Mouse (Mus musculus): ENCODE results near the gene Trhr2. TPM values are rescaled to one million over a fixed set of nuclear protein-coding genes. Genes with fewer than 3 reads are reported as not detected.
"Not testable (repeated sequence)": the region's sequence is repeated elsewhere in the genome, so short reads cannot be mapped to it uniquely, and the experiment has no call there.

The Trhr2 gene
- total RNA-seq, 4 experiments from 2014 or later = not detected

DNA sequence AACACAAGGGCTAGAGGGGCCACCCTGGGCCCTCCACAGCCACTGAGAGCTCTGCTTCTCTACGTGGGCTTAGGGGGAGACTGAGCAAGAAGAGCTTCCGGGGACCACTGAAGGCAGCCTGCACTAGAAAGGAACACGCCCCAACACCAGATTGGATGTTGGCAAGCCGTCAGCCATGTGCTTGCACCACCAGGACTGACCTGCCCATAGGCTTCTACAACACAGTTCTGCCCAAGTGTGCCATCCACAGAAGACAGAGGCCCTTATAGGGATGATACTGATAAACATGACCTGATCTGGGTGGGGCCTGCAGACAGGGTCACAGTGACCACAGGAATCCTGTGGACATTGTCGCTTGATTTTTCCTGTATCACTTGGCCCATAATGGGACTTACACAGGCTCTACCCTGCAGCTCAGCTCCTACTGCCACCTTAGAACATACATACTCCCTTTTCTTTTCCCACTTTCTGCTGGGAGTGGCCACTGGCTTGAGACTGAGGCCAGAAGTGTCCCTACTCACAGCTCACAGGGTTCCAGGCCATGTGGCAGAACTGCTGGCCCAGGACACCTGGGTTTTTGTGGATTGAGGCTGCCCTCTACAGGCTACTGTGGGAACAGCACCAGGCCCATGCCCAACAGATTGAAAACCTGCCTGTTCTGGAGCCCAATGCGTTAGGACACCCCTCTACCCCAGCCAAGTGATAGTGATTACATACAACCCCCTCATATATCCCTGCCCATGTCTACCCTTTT, 27.6 kb downstream of the Trhr2 start:
- DNase-seq (ENCODE audit: low spot score) = peak; percentile 88

DNA sequence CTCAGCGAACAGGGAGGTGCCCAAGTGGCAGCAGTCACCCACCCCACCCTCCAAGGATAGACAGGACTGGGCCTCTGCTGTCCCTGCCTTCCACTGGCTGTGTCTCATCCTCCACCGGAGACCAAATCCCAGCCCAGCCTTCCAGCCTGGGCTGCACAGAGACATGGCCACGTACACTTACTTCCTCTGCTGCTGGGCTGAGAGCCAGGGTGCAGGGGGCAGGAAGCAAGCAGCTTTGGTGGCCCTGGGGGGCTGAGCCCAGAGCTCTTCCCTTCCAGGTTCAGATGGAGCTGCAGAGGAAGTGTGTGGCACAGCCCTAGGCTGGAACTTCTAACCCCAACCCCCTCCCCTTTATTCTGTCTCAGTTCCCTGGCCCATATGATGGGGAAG, 29.4 kb downstream of the Trhr2 start:
- peak; percentile 73 for DNase-seq (ENCODE audit: low spot score)

DNA sequence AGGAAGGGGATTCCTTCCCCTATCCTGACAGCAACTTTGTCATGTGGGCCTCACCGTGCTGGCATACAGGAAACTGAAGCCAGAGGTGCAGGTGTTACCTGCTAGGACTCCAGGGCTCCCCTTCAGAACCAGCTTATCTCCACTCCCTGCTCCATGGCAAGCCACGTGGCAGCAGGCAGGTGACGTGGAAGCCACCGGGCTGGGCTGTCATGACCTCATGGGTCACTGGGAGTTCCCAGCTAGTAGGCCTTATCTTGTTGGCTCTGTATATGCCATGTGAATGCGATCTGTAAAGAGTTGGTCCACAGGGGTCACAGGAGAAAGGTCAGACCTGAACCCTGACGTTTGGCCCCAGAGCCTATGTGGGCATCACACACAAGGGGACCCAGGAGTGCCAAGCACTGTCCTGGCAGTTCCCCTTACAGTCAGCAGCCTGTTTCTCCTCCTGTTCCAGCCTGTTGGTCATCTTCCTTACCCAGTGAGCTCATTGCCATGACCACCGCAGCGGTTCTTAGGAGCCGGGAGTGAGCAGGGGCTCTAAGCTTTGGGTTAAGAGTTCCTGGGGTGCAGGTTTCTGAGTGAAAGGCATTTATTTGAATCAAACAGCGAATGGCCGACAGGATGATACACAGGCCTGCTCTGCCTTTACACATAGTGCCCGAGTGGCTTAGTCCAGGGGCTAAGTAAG, 30.0 kb downstream of the Trhr2 start:
- no peak for DNase-seq (ENCODE audit: low spot score)

DNA sequence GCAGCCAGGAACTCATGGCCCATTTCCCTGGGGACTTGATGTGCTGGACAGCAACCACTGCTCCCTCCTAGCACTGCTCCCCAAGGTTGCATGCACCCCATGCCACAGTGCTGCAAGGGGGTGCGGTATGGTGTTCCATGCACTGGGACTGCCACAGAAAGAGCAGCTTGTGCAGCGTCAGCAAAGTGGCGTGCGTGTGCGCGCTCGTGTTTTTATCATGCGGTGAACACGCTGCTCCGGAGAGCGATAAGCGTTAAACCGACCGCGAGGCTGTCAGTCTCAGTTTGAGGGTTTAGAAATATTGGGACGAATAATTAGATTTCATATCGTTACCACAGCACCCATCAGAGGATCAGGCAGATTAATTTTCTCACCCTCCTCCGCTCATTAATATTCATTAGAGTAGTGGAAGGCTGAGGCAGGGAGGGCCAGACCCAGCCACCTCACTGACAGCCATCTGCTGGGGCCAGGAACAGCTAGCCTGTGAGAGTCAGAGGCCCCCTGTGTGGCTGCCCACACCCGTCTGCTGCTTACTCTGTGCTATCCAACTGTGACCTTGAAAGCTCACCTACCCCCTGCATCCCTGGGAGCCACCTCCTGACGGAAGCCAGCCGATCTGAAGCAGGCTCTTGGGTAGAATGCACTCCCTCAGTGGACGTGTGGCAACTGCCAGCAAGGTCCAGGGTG, 30.9 kb downstream of the Trhr2 start:
- no peak for DNase-seq (ENCODE audit: low spot score)

DNA sequence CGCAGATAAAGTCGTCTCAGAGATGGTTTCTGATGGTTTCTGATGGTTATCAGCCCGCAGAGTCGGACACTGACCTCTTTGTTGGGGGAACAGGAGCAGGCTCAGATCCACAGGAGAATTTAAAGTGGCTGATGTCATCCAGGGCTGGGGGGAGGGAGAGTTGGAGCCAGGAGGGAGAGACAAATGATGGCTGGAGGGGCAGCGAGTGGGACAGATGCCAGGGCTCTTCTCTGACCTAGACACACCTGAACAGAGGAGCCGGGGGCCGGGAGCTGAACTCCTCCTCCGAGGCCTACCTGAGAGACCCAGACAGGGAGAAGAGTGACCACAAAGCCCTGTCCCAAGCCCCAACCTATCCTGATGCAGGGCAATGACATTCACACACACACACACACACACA, 31.5 kb downstream of the Trhr2 start:
- DNase-seq (ENCODE audit: low spot score) = no peak

DNA sequence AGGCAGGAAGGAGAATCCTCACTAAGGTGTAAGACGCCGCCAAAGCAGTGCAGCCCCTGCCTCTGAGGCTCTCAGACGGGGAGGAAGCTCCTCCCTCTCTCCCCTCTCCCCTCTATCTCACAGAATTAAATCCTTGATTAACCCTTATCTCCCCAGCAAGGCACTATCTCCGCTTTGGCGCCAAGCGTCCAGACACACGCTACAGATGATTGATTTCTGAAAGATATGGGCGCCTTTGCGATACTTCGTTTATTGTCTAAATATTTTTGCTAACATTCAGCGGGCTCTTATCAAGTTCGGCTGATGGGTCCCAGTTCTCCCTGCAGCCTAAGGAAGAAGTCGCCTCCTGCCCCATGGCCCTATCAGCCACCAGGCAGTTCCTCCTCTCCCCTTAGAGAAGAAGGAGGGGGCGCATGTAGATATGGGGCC, 34.4 kb downstream of the Trhr2 start:
- DNase-seq (ENCODE audit: low spot score) = no peak

DNA sequence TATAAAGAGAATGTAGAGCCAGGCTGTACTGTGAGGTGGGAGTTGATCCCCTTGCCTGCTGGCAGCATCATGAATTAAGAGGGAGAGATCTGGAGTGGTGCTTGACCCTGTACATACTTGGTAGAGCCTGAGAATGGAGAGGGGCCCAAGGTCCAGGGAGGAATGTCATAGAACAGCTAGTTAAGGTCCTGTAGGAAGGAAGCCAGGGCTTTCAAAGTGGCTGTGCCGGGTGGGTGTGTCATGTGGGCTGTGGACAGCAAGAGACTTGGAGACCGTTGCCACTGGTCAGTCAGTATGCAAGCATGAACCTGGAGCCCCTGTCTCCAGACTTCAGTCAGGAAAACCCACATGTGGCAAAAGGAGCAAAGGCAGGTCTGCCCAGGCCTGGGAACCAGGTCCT, 35.4 kb downstream of the Trhr2 start:
- no peak for DNase-seq (ENCODE audit: low spot score)

DNA sequence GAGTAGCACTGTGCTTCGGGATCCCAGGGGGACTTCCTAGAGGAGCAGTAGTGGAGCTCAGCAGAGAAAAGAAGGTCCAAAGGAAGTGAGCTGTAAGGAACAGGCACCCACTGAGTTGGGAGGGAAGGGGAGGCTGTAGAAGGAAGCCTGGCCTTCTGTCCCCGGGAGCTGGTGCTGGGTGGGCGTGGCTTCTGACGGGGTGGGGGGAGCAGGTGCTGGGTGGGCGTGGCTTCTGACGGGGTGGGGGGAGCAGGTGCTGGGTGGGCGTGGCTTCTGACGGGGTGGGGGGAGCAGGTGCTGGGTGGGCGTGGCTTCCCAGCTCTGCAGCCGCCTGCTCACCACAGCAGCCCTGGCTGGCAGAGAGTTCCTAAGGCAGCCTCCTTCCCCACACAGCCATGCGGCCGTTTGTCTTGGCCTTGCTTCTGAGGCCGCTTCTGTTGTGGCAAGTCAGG, 36.6 kb downstream of the Trhr2 start:
- DNase-seq (ENCODE audit: low spot score) = not testable (repeated sequence)

DNA sequence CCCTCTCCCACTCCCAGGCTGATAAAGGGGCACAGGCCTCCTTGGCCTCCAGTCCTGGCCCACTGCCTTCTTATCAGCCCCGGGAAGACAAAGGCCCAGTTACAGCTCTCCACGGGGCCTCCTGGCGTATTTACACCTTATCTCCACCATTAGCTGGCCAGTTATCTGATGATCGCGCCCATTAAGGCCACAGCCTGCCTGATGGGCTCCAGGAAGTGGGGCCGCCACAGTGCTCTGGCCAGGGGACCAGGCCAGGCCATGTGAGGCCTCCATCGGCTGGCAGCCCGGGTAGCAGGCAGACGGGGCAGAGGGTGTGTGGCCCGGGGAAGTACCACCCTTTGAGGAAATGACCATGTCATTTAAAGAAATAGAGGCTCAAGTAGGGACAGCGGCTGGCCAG, 37.8 kb downstream of the Trhr2 start:
- no peak for DNase-seq (ENCODE audit: low spot score)

DNA sequence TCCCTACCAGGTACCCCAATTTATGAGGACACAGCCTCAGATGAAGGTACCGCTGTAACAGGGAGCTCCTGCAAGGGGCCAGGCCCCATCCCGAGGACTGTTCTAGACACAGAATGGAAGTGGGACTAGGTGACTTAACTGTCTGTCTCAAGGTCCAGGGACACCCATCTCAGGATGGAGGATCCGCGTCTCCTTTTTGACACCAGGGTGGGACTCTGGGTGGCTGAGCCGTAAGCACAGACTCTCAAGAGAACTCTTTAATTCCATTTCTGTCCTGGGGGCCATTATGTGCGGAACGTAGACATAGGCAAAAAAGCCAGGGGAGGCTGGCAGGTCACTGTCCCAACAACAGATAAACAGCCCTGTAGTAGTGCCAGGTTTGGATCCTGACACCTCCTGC, 38.4 kb downstream of the Trhr2 start:
- no peak for DNase-seq (ENCODE audit: low spot score)

DNA sequence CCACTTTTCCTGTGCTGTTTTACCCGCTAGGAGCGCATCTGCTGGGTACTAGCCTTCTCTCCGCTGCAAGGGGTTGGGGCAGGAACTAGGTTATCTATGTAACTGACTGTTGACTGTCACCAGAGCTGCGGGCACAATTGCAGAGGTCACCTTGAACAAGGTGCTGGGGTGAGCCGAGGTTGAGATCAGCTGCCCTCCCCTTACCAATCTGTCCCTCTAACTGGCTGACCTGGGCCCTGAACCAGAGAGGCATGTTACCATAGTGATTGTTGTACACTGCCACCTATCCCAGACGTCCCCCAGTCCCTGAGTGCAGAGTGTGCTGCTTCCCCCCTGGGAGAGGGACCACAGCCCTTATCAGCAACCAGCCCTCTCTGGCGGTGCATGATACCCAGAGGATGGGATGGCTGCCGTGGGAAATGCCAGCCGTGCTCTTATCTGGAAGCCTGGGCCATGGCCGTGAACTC, 39.1 kb downstream of the Trhr2 start:
- DNase-seq (ENCODE audit: low spot score) = no peak

DNA sequence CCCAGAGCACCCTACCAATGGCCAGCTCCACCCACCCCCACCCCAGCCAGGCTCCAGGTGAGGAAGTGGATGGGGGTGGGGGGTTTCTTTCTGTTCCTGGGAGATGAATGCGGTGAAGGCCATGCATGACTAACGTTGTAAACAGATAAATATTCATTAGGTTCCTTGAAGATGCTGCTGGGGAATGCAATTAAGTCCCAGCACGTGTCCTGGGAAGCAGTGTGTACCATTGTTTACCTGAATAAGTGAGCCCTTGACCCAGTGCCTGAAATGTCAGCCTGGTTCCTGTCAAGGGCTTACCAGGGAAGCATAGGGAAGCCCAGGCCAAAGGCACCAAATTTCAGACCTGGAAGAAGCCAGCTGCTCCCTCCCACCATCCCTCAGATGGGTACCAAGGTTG, 40.0 kb downstream of the Trhr2 start:
- no peak for DNase-seq (ENCODE audit: low spot score)

DNA sequence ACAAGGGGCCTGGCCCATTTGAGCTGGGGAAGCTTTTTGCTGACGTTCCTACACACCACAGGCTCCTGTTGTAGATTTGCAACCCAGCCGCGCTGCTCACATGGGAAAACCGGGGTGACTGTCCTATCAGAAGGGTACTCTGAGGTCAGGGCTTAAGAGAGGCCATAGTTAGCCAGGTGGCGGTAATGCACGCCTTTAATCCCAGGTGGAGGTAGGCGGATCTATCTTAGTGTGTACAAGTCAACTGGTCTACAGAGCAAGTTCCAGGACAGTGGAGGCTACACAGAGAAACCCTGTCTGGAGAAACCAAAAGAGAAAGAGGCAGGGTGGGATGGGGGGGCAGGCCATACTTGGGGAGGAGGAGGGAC, 40.9 kb downstream of the Trhr2 start:
- no peak for DNase-seq (ENCODE audit: low spot score)

DNA sequence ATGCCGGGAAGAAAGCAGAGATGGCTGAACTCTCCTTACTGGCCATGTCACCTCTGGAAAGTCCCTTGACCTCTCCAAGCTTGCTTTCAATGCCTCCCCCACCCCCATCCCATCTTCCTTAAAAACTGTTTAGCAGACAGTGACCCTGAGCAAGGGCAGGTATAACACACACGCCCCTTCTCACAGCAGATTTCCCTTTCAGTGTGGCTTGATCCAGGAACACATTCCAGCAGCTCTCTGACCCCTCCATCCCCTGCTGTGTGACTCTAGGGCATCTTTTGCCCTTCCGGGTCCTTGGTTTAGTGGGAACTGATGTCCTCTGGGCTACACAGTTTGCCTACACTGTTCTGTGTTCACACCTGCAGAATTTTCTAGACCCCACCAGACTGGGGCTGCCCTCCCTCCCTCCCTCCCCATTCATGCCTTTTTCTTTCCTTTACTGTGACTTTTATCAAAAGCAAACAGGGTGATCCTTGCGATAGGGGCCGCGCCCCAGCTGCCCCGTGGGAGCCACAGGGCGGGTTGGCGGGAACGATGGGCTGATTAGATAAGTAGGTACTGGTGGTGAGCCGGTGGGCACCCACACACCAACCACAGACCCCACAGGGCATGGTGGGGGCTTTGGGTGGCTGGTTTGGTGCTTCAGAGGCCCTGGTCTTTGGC, 41.4 kb downstream of the Trhr2 start:
- no peak for DNase-seq (ENCODE audit: low spot score)

DNA sequence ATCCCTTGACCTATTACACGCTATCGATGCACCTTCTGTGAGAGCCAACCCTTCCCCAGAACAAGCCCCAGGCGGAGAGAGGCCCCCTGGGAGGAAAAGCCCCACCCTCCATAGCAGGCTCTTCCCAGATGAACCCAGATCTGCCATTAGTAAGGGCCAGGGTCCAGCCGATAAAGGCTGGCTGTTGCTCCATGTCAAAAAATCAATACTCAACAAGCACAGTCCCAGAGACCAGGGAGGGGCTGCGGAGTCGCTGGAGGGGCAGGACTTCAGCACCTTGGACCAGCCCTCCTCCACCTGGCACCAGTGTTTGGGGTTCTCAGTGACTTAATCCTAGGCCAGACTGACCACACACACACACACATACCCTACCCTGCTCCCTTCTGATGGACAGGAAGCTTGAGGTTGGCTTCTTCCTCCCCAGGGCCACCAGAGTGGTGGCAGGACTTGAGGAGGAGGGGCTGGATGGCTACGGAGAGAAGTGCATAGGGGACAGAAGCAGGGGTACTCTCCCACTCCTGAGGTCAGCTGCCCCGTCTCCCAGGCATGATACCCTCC, 42.5 kb downstream of the Trhr2 start:
- no peak for DNase-seq (ENCODE audit: low spot score)

DNA sequence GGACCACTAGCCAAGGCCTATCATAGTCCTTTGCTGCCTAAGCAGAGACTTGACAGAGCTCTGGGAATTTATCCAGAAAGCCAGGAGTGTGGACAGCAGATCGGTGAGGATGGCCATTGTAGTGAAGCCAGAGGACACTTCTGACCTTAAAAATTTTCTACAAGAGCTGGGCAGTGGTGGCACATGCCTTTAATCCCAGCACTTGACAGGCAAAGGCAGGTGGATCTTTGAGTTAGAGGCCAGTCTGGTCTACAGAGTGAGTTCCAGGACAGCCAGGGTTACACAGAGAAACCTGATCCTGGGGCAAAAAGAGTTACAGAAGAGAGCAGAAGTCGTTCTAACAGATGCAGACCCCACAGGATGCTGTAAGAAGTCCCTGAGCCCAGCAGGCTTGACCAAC, 44.1 kb downstream of the Trhr2 start:
- no peak for DNase-seq (ENCODE audit: low spot score)

DNA sequence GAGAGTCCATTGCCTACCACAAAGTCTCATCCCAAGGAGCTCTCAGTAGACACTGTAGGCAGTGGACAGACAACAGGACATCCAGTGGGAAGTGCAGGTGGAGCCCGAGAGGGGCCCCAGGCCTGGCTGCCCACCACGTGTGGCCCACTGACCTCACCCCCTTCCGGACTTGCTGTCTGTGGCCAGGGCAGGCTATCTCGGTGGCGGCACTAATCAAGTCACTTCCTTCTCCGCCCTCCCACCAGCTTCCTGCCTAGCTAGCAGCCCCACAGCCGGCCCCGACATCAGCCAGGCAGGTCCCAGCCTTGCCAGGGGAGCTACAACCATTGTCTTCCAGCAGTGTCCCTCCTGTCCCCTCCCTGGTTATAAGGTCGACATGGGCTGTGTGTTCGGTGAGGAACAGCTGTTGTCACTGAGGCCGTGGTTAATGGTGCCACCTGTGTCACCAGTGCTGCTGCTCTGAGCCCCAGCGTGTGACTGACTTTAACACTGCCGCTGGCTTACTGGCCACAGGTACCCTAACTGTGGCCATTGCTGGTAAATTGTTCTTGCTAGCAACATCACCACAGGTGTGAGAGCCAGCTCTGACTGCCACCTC, 45.5 kb downstream of the Trhr2 start:
- DNase-seq (ENCODE audit: low spot score) = peak; percentile 40

DNA sequence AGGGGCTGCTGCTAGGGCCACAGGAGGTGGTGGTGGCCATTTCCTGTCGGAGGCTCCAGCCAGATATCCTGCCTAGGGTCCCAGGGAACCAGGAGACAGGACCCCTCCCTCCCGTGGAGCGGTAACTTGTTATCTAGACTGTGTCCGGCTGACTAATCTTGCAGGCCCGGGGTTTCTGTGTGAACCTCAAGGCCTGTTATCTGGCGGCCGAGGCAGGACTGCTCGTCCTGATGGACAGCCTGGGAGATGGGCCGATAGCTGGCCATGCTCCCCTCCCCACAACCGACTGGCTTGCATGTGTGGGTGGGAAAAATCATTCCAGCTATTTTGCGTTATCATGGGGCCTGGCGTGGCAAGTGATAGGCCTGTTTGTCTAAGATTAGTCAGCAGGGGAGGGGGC, 47.2 kb downstream of the Trhr2 start:
- DNase-seq (ENCODE audit: low spot score) = no peak

DNA sequence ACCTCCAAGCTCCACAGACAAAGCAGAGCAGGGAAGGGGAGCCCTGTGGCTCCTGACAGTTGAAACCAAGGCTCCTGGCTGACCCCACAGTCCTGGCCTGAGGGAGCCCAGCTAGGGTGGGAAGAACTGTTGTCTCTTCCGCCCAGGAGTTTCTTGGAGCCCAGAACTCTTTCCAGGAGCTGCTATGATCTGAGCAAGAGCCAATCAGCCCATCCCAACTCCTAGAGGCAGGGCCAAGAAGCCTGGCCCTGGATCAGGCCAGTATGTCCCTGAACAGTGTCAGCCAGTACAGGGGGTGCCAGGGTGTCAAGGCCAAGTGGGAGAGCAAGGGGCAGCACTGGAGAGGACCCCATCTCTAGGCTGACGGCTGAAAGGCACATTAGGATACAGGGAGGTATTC, 48.0 kb downstream of the Trhr2 start:
- DNase-seq (ENCODE audit: low spot score) = no peak

DNA sequence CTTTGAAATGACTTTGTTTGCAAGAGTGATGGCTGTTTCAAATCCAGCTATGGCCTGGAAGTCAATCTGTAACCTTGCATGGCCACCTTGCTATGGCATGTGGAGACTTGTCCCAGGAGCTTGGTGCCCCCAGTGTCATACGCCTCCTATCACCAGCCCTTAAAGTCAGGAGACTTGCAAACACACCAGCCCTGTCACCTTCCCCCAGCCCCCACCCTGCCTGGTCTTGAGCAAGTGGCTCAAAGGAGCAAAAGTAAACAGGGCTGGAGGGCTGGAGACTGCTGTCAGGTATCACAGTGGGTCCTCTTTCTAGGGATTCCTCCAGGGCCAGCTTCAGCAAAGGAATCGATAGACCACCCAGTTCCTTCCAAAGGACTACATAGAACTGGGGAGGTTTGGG, 49.4 kb downstream of the Trhr2 start:
- DNase-seq (ENCODE audit: low spot score) = no peak

DNA sequence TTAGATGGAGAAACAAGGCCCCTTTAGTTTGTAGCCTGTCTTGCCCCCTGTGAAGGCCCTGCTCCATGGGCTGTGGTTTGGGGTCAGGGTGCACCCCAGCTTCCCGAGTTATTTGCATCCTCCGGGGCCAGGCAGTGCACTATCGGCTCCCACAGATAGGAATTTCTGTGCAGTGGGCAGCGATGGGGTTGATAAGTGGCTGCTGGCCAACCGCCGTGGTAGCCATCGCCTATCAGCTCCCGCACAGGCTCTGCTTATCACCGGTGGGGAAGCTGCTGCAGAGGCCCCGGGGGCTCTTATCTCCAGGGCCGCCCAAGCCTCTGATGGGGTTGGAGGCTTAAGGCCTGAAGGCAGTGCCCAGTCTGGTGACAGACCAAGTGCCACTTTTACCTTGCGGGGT, 51.3 kb downstream of the Trhr2 start:
- DNase-seq (ENCODE audit: low spot score) = no peak

DNA sequence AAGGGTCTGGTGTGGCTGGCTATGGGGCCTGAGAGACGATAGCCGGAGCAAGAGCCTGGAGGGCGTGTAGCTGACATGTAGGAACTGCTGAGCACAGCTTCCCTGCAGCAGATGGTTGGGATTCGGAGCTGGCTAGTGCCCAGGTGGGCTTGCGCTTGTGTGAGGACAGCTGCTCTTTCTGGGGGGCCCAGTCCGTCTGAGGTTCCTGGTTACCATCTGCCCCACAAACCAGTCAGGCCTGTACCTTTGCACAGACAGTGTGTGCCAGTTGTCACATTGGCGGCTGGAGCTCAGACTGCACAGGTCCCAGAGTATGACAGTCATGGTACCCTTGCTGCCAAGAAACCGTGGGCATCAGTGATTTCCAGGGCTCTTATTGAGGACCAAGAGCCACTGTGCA, 52.7 kb downstream of the Trhr2 start:
- no peak for DNase-seq (ENCODE audit: low spot score)
